Mouse (Mus musculus) gastrocnemius, adult 18-20 months (tissue): Measurements from ENCODE around the gene Smchd1. TPM values are rescaled to one million over a fixed set of nuclear protein-coding genes. Genes with fewer than 3 reads are reported as not detected.

Experiments used
- DNase-seq: peaks from one replicate; pipeline ENCODE4 v3.0.0; 2021; ENCODE audit warnings: low spot score
- total RNA-seq, 2 experiments: library from RNA; stranded (reverse); gene quantifications; 2 replicates each; pipeline ENCODE4 v1.2.3; 2021

Smchd1 gene
- total RNA-seq, 2 experiments from 2014 or later = 8.6 to 9.9 TPM

DNA sequence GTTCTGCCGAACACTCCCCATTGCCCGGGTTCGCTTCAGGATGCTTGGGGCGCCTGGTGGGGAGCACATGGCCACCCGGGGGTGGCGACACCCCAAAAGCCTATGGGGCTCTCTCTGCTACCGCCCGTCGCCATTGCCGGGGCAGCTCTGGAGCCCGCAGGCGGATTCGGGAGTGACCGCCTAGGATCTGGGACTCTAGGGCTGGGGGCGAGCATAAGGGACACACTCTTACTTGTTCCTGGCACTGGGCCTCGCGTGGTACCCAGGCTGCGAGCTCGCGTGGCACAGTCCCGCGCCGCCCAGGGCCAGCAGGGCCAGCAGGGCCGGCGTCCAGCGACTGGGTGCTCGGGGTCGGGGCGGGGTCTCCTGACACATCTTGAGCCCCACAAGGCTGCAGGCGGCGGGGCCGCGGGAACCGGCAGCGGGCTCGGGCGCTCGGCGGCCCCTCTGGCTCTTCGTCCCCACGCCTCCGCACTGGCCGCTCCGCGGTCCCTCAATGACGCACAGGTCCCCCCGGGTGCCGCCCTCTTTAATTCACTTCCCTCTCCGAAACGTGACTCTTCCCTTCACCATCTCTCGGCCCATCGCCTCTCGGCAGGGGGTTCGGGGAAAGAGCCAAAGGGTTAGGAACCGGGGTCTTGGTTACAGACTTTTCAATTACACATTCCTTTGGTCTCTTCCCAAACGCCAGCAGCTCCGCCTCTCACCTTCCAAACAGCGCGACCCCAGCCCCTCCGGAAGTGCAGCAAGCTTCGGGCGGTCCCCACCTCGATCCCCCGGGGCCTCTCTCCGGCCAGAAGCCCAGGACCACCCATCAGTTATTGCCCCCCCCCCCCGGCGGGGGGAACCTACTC, 164.4 kb downstream of the Smchd1 start:
- DNase-seq = peak; percentile 57

- no peak for DNase-seq
Measured at GRCm38 (mm10) chr17:71309711-71310485, 165.2 kb downstream of the Smchd1 start.

DNA sequence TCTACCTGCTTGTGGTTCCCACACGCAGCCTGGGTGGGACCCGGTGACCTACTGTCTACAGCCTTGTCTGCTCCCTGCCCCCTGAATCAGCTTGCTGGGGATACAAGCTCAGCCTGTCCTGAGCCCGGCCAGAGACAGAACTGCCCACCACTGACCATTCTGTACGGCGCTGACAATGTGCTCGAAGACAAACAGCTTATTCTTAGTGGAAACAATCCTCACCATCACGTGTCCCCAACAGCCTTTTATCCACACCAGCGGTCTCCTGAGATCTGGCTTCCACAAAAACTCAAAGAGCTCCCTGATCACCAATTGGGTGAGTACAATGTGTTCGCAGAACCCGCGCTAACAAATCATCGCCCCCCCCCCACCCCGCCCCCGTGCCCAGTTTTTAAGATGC, 166.0 kb downstream of the Smchd1 start:
- no peak for DNase-seq

GRCm38 (mm10) chr17:71308296-71308695, 166.8 kb downstream of the Smchd1 start:
- no peak for DNase-seq

DNA sequence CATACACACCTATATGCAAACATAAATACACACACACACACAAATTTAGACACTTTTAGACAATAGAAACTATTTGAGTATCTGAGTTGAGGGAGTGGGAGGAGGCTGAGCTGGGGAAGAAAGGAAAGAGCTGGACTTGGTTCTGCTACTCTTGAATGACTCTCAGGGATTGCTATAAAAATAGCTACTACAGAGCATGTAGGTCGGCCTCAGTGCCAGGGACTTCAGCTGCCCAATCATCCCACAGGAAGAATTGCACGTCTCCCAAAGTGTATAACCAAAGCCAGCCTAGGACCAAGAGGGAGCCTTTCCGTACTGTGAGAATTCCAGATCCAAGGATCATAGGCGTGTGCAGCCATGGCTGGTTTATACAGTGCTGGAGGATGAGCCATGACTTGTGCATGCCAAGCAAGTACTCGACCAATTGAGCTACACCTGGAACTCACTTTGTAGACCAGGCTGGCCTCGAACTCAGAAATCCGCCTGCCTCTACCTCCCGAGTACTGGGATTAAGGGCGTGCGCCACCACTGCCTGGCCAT, 167.8 kb downstream of the Smchd1 start:
- no peak for DNase-seq

- no peak for DNase-seq
Measured at GRCm38 (mm10) chr17:71306716-71307115, 168.4 kb downstream of the Smchd1 start.

GRCm38 (mm10) chr17:71306091-71306490, 169.1 kb downstream of the Smchd1 start:
- DNase-seq = no peak

- no peak for DNase-seq
Measured at GRCm38 (mm10) chr17:71303444-71303843, 171.7 kb downstream of the Smchd1 start.

GRCm38 (mm10) chr17:71301413-71301812, 173.7 kb downstream of the Smchd1 start:
- no peak for DNase-seq

GRCm38 (mm10) chr17:71300338-71300737, 174.8 kb downstream of the Smchd1 start:
- peak; percentile 76 for DNase-seq

- no peak for DNase-seq
Measured at GRCm38 (mm10) chr17:71299879-71300278, 175.3 kb downstream of the Smchd1 start.

DNA sequence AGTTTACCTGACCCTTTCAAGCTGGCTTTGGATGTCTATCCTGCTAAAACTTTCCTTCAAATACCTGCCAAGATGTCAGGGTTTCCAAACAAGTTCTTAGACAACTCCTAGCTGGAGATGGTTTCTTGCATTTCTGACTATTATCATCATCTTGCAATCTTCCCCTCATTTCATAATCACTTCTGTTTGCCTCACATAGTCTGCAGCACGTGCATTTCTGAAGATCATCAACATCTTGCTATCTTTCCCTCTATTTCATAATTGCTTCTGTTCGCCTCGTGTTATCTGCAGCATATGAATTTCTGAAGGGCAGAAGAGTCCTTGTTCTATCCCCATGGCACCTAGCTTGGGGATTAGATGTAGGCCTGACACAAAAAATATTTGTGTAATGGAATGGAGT, 180.6 kb downstream of the Smchd1 start:
- DNase-seq = no peak

Other genes starting within 250 kb of the Smchd1 start
- 1 to 10 TPM; 4.4 to 5.0 TPM for gene Emilin2, start 163.4 kb downstream of the Smchd1 start, total RNA-seq
- gene Gm4707, start 15.4 kb downstream of the Smchd1 start, total RNA-seq = under 1 TPM; 0.57 to 0.71 TPM
- gene Ndc80, start 51.5 kb upstream of the Smchd1 start, total RNA-seq = under 1 TPM in 1 of 2 experiments, not detected in 1; 0.14 TPM
- gene Spdya, start 76.7 kb upstream of the Smchd1 start, total RNA-seq = under 1 TPM; 0.27 to 0.55 TPM
- gene Wdr43, start 140.6 kb upstream of the Smchd1 start, total RNA-seq = 10 to 100 TPM; 26.5 to 29.6 TPM
- 1 to 10 TPM; 2.4 to 4.9 TPM for gene Togaram2, start 197.9 kb upstream of the Smchd1 start, total RNA-seq